8 mouse cellular contexts compared by ENCODE assay signal in the genomic region with DNA sequence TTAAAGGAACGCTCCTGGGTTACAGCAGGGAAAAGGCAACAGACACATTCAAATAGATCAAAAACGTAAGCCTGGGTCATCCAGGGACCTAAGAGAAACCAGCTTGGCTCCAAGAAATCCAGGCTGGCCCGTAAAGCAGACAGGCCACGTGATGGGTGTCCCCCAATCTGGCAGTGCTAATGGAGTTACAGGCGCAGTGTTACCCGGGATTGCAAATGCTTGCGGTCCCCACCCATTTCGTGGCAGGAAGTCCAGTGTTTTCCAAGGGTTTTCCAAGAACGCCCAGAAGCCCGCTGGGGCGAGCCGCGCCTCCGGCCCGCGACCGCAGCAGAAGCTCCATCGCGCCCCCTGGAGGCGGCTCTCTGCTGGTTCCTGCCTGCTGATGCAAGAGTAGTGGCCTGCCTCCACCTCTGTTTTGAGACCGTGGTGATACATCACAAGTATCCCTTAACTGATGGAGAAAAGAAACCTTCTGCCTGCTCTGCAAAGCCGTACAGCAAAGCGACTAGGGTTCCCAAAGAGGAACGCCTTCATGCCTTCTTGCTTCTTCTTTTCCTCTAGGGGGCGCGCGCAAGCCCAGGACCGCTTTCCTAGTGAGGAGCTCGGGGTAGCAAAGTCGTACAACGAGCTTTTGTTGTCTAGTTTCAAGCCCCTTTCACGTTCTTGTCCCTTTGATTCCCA. TPM values are rescaled to one million over a fixed set of nuclear protein-coding genes. Genes with fewer than 3 reads are reported as not detected.
A peak's percentile ranks its signal among the peaks of the same experiment; 100 is the strongest.
DNase-seq lines count a peak whose midpoint lies in the region; ATAC-seq lines count a peak whose summit lies in the region.

No protein-coding gene starts in this region.

- peak overlapping the region; percentile 27 for H3K4me3 ChIP-seq in hindbrain, embryonic 12.5 days
- H3K4me3 ChIP-seq in lung, embryonic 15.5 days, result peak overlapping the region; percentile 30

- peak overlapping the region; percentile 54; the same call in 1 of the 2 replicates for H3K9ac ChIP-seq in hindbrain, embryonic 12.5 days
- peak overlapping the region; percentile 33 for H3K9ac ChIP-seq in lung, embryonic 15.5 days

- H3K27ac ChIP-seq in hindbrain, embryonic 12.5 days, result peak overlapping the region; percentile 64; the same call in 1 of the 2 replicates
- H3K27ac ChIP-seq in lung, embryonic 15.5 days, result peak overlapping the region; percentile 71

- no peaks in the 10 kb centered on the region for H3K27me3 ChIP-seq in hindbrain, embryonic 12.5 days
- H3K27me3 ChIP-seq in lung, embryonic 15.5 days, result no peaks in the 10 kb centered on the region

- 1% methylated on average over 32 of the region's 32 CpGs for WGBS in hindbrain, embryonic 12.5 days
- WGBS in lung, embryonic 15.5 days, result 1% methylated on average over 32 of the region's 32 CpGs

- H3K4me2 ChIP-seq in hindbrain, embryonic 12.5 days (replicated peaks), result peak overlapping the region; percentile 57
- peak overlapping the region; percentile 52 for H3K4me2 ChIP-seq in lung, embryonic 15.5 days

- peak; percentile 71 for ATAC-seq in hindbrain, embryonic 12.5 days (ENCODE audit: low FRiP score)
- peak; percentile 90 for ATAC-seq in lung, embryonic 15.5 days (ENCODE audit: borderline replicate concordance, extremely low read depth, low FRiP score, low TSS enrichment)

- no peaks in the 10 kb centered on the region for H3K9me3 ChIP-seq in hindbrain, embryonic 12.5 days (replicated peaks)
- no peaks in the 10 kb centered on the region for H3K9me3 ChIP-seq in lung, embryonic 15.5 days

- peak; percentile 88 for DNase-seq in WW6 (ENCODE audit: low read depth, low spot score)
- peak; percentile 94 to 95 for DNase-seq in cerebellum, postnatal 14 days
- peak; percentile 76 to 79 for DNase-seq in frontal cortex, postnatal 25 days (ENCODE audit: low spot score in 2 of 2)
- peak; percentile 88 to 90 for DNase-seq in layer of hippocampus, postnatal 10 days (ENCODE audit: low spot score in 2 of 2)
- DNase-seq in ovary, postnatal 36 days (ENCODE audit: low spot score), result peak; percentile 92
- DNase-seq in urinary bladder, adult 2 months (ENCODE audit: low spot score), result peak; percentile 82

- H3K36me3 ChIP-seq in hindbrain, embryonic 12.5 days, result no peaks in the 10 kb centered on the region
- H3K36me3 ChIP-seq in lung, embryonic 15.5 days, result no peaks in the 10 kb centered on the region

- peaks cover 19% of the 10 kb centered on the region for H3K4me1 ChIP-seq in hindbrain, embryonic 12.5 days
- peaks cover 13% of the 10 kb centered on the region for H3K4me1 ChIP-seq in lung, embryonic 15.5 days

RNA-seq across cellular contexts. Expression of a gene that starts 29.6 kb away (rescaled TPM):
- polyA plus RNA-seq in hindbrain, embryonic 12.5 days (2016; fragmentation: Nextera tagmentation; extraction: Ambion mirVana), result 156 and 166 TPM in 2 replicates
- total RNA-seq in layer of hippocampus, postnatal 10 days (2021), result 100 to 1,000 TPM; 232 to 253 TPM
- polyA plus RNA-seq in lung, embryonic 15.5 days (2015; fragmentation: Nextera tagmentation; extraction: Ambion mirVana), result 41.8 and 43.3 TPM in 2 replicates
- 93.7 and 115 TPM in 2 replicates for polyA plus RNA-seq in urinary bladder, adult 2 months (2012; rRNA removed)

Comparison
In these comparisons a context has a peak if more than half of its experiments do, and no peak if none do; other contexts are left out.
1. Peak in every context shown above with its lines: DNase-seq, ATAC-seq, H3K4me3 ChIP-seq and H3K27ac ChIP-seq.